Mouse (Mus musculus): ENCODE measurements around the gene Ptprm. TPM values are rescaled to one million over a fixed set of nuclear protein-coding genes. Genes with fewer than 3 reads are reported as not detected.

The Ptprm gene
- polyA plus RNA-seq, 1 experiment from 2014 or later: 10.4 TPM

GRCm38 (mm10) chr17:67352956-67353795, 1.1 kb downstream of the Ptprm start:
- ATAC-seq (ENCODE audit: insufficient number of reproducible peaks, low FRiP score, low TSS enrichment, low read depth) (peak; percentile 48), DNase-seq (ENCODE audit: low spot score) (peak; percentile 75)
- no peak overlapping the region for H3K27ac ChIP-seq (replicated peaks; ENCODE audit: low read depth, low read length)

DNA sequence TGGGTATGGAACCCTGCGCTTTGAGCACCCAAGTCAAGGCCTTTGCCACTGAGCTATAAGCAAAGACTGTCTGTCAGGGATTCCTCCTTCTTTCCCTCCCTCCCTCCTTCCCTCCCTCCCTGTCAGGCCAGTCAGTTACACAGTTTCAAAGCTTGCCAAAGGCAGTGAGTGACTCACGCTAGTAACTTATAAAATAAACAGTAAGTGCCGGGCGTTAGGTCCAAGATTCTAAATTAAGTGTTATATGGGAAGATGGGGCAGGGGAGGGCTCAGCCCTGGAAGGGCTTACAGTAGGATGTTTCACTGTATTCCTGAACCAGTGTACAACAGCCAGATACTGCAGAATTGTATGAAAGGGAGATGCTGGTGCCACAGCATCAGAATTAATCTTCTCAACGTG, 2.8 kb downstream of the Ptprm start:
- peaks cover 6% of the 10 kb centered on the region; the same call in 1 of the 2 replicates for H3K27me3 ChIP-seq (ENCODE audit: control insufficient read depth, insufficient read depth, low read length)
- H3K27ac ChIP-seq (replicated peaks; ENCODE audit: low read depth, low read length): no peak overlapping the region
- 64% methylated on average over 5 of the region's 5 CpGs for WGBS
- H3K9me3 ChIP-seq (ENCODE audit: control insufficient read depth, low read length): no peaks in the 10 kb centered on the region
- H3K36me3 ChIP-seq (ENCODE audit: control insufficient read depth, insufficient read depth, low read length): no peaks in the 10 kb centered on the region
- DNase-seq (ENCODE audit: low spot score) (no peak), ATAC-seq (ENCODE audit: insufficient number of reproducible peaks, low FRiP score, low TSS enrichment, low read depth) (no peak)
- no peak overlapping the region for H3K4me2 ChIP-seq (ENCODE audit: low read depth, severe bottlenecking)
- H3K9ac ChIP-seq (ENCODE audit: low read length): no peak overlapping the region
- H3K4me1 ChIP-seq (ENCODE audit: control insufficient read depth, insufficient read depth, low read length): 0 out of 2 replicates have a peak, but pooled peaks cover 3% of the 10 kb centered on the region
- no peak overlapping the region for H3K4me3 ChIP-seq (ENCODE audit: low read depth, low read length)

More at GRCm38 (mm10) chr17:67352956-67353795, 1.1 kb downstream of the Ptprm start:
- no peaks in the 10 kb centered on the region for H3K9me3 ChIP-seq (ENCODE audit: control insufficient read depth, low read length)
- 0 out of 2 replicates have a peak, but pooled peaks cover 3% of the 10 kb centered on the region for H3K4me1 ChIP-seq (ENCODE audit: control insufficient read depth, insufficient read depth, low read length)
- 4% methylated on average over 50 of the region's 50 CpGs for WGBS
- H3K4me2 ChIP-seq (ENCODE audit: low read depth, severe bottlenecking): peak overlapping the region; percentile 92
- H3K27me3 ChIP-seq (ENCODE audit: control insufficient read depth, insufficient read depth, low read length): peaks cover 6% of the 10 kb centered on the region; the same call in 1 of the 2 replicates
- peak overlapping the region; percentile 67 for H3K4me3 ChIP-seq (ENCODE audit: low read depth, low read length)
- no peaks in the 10 kb centered on the region for H3K36me3 ChIP-seq (ENCODE audit: control insufficient read depth, insufficient read depth, low read length)
- H3K9ac ChIP-seq (ENCODE audit: low read length): peak overlapping the region; percentile 81

- ATAC-seq (ENCODE audit: insufficient number of reproducible peaks, low FRiP score, low TSS enrichment, low read depth): no peak
- Histone ChIP-seq H3K27me3 (ENCODE audit: control insufficient read depth, insufficient read depth, low read length) (peaks cover 6% of the 10 kb centered on the region; the same call in 1 of the 2 replicates), H3K9ac (ENCODE audit: low read length) (no peak overlapping the region), H3K4me2 (ENCODE audit: low read depth, severe bottlenecking) (no peak overlapping the region), H3K4me3 (ENCODE audit: low read depth, low read length) (no peak overlapping the region), H3K36me3 (ENCODE audit: control insufficient read depth, insufficient read depth, low read length) (no peaks in the 10 kb centered on the region), H3K27ac (replicated peaks; ENCODE audit: low read depth, low read length) (no peak overlapping the region), H3K9me3 (ENCODE audit: control insufficient read depth, low read length) (no peaks in the 10 kb centered on the region), H3K4me1 (ENCODE audit: control insufficient read depth, insufficient read depth, low read length) (0 out of 2 replicates have a peak, but pooled peaks cover 3% of the 10 kb centered on the region)
- DNase-seq (ENCODE audit: low spot score): no peak
- 76% methylated on average over 7 of the region's 7 CpGs for WGBS
Measured at GRCm38 (mm10) chr17:67350536-67350935, 3.7 kb downstream of the Ptprm start.

DNA sequence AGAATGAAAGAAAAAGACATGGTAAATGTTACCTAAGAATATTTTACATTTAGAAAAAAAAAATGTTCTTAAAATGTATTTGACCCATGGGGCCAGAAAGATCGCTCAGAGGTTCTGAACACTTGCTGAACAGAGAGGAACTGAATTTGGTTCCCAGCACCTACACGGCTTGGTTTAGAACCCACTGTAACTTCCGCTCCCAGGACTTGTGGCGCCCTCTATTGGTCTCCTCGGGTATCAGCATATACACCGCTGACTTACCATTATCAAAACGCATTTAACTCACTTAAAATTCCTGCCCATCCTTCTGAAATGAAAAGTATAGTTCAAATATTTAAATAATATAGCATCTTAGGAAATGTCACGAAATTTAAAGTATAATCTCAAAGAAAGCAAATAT, 4.7 kb downstream of the Ptprm start:
- 90% methylated on average over 8 of the region's 8 CpGs for WGBS

GRCm38 (mm10) chr17:67346921-67347320, 7.3 kb downstream of the Ptprm start:
- no peak for DNase-seq (ENCODE audit: low spot score)
- Histone ChIP-seq H3K4me3 (ENCODE audit: low read depth, low read length) (no peak overlapping the region), H3K4me1 (ENCODE audit: control insufficient read depth, insufficient read depth, low read length) (no peaks in the 10 kb centered on the region), H3K36me3 (ENCODE audit: control insufficient read depth, insufficient read depth, low read length) (no peaks in the 10 kb centered on the region), H3K27me3 (ENCODE audit: control insufficient read depth, insufficient read depth, low read length) (no peaks in the 10 kb centered on the region), H3K4me2 (ENCODE audit: low read depth, severe bottlenecking) (no peak overlapping the region), H3K27ac (replicated peaks; ENCODE audit: low read depth, low read length) (no peak overlapping the region), H3K9ac (ENCODE audit: low read length) (no peak overlapping the region), H3K9me3 (ENCODE audit: control insufficient read depth, low read length) (no peaks in the 10 kb centered on the region)
- WGBS: 82% methylated on average over 10 of the region's 10 CpGs
- ATAC-seq (ENCODE audit: insufficient number of reproducible peaks, low FRiP score, low TSS enrichment, low read depth): no peak

More for the DNA sequence above, 4.7 kb downstream of the Ptprm start:
- Histone ChIP-seq H3K9ac (ENCODE audit: low read length) (no peak overlapping the region), H3K27me3 (ENCODE audit: control insufficient read depth, insufficient read depth, low read length) (peaks cover 6% of the 10 kb centered on the region; the same call in 1 of the 2 replicates), H3K27ac (replicated peaks; ENCODE audit: low read depth, low read length) (no peak overlapping the region), H3K4me2 (ENCODE audit: low read depth, severe bottlenecking) (no peak overlapping the region), H3K36me3 (ENCODE audit: control insufficient read depth, insufficient read depth, low read length) (no peaks in the 10 kb centered on the region), H3K4me1 (ENCODE audit: control insufficient read depth, insufficient read depth, low read length) (0 out of 2 replicates have a peak, but pooled peaks cover 3% of the 10 kb centered on the region), H3K9me3 (ENCODE audit: control insufficient read depth, low read length) (no peaks in the 10 kb centered on the region), H3K4me3 (ENCODE audit: low read depth, low read length) (no peak overlapping the region)
- no peak for ATAC-seq (ENCODE audit: insufficient number of reproducible peaks, low FRiP score, low TSS enrichment, low read depth)
- DNase-seq (ENCODE audit: low spot score): no peak

DNA sequence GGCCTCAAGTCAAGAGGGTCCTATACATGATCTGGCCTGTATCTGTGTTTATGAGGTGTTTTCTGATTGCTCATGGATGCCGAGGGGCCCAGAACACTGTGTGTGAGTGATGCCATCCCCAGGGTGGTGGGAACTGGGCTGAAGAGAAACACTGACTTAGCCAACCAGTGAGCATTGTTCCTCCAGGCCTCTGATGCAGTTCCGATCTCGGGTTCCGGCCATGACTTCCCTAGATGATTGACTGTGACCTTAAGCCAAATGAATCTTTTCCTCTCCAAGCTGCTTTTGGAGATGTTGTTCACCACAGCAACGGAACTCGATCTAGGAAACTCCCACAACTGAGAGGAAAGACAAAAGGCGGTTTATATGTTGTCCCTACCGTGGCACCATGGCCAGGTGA, 9.1 kb downstream of the Ptprm start:
- no peaks in the 10 kb centered on the region for H3K27me3 ChIP-seq (ENCODE audit: control insufficient read depth, insufficient read depth, low read length)
- no peak overlapping the region for H3K4me3 ChIP-seq (ENCODE audit: low read depth, low read length)
- H3K4me2 ChIP-seq (ENCODE audit: low read depth, severe bottlenecking): no peak overlapping the region
- no peak for DNase-seq (ENCODE audit: low spot score)
- H3K9ac ChIP-seq (ENCODE audit: low read length): no peak overlapping the region
- H3K4me1 ChIP-seq (ENCODE audit: control insufficient read depth, insufficient read depth, low read length): peaks cover 1% of the 10 kb centered on the region; the same call in 1 of the 2 replicates
- H3K36me3 ChIP-seq (ENCODE audit: control insufficient read depth, insufficient read depth, low read length): no peaks in the 10 kb centered on the region
- H3K9me3 ChIP-seq (ENCODE audit: control insufficient read depth, low read length): no peaks in the 10 kb centered on the region
- no peak overlapping the region for H3K27ac ChIP-seq (replicated peaks; ENCODE audit: low read depth, low read length)
- WGBS: 88% methylated on average over 8 of the region's 8 CpGs
- no peak for ATAC-seq (ENCODE audit: insufficient number of reproducible peaks, low FRiP score, low TSS enrichment, low read depth)

GRCm38 (mm10) chr17:67343471-67343870, 10.8 kb downstream of the Ptprm start:
- ATAC-seq (ENCODE audit: insufficient number of reproducible peaks, low FRiP score, low TSS enrichment, low read depth): no peak
- no peaks in the 10 kb centered on the region for H3K36me3 ChIP-seq (ENCODE audit: control insufficient read depth, insufficient read depth, low read length)
- H3K27ac ChIP-seq (replicated peaks; ENCODE audit: low read depth, low read length): no peak overlapping the region
- H3K4me3 ChIP-seq (ENCODE audit: low read depth, low read length): no peak overlapping the region
- peaks cover 3% of the 10 kb centered on the region; the same call in 1 of the 2 replicates for H3K4me1 ChIP-seq (ENCODE audit: control insufficient read depth, insufficient read depth, low read length)
- 86% methylated on average over 2 of the region's 2 CpGs for WGBS
- H3K4me2 ChIP-seq (ENCODE audit: low read depth, severe bottlenecking): no peak overlapping the region
- no peaks in the 10 kb centered on the region for H3K9me3 ChIP-seq (ENCODE audit: control insufficient read depth, low read length)
- H3K27me3 ChIP-seq (ENCODE audit: control insufficient read depth, insufficient read depth, low read length): no peaks in the 10 kb centered on the region
- H3K9ac ChIP-seq (ENCODE audit: low read length): no peak overlapping the region
- no peak for DNase-seq (ENCODE audit: low spot score)

- no peak for ATAC-seq (ENCODE audit: insufficient number of reproducible peaks, low FRiP score, low TSS enrichment, low read depth)
- Histone ChIP-seq H3K4me3 (ENCODE audit: low read depth, low read length) (no peak overlapping the region), H3K9me3 (ENCODE audit: control insufficient read depth, low read length) (no peaks in the 10 kb centered on the region), H3K4me2 (ENCODE audit: low read depth, severe bottlenecking) (no peak overlapping the region), H3K4me1 (ENCODE audit: control insufficient read depth, insufficient read depth, low read length) (peaks cover 3% of the 10 kb centered on the region; the same call in 1 of the 2 replicates), H3K36me3 (ENCODE audit: control insufficient read depth, insufficient read depth, low read length) (no peaks in the 10 kb centered on the region), H3K27ac (replicated peaks; ENCODE audit: low read depth, low read length) (no peak overlapping the region), H3K9ac (ENCODE audit: low read length) (no peak overlapping the region), H3K27me3 (ENCODE audit: control insufficient read depth, insufficient read depth, low read length) (no peaks in the 10 kb centered on the region)
- WGBS: 93% methylated on average over 6 of the region's 6 CpGs
- no peak for DNase-seq (ENCODE audit: low spot score)
Measured at GRCm38 (mm10) chr17:67343006-67343405, 11.3 kb downstream of the Ptprm start.

Measured in limb, embryonic 11.5 days (tissue).